Mouse (Mus musculus): ENCODE data around the gene Rapgef3. TPM values are rescaled to one million over a fixed set of nuclear protein-coding genes. Genes with fewer than 3 reads are reported as not detected.

Rapgef3 gene
- total and polyA plus RNA-seq, 3 experiments: 6.6 to 7.4 TPM; not detected in 1

- Histone ChIP-seq H3K4me1 (ENCODE audit: control insufficient read depth in 1 of 2, insufficient read depth in 2 of 2, low read length in 2 of 2) (peaks cover under 1 to 11% of the 10 kb centered on the region in 2 experiments; a peak in 3 of 4 replicates), H3K4me3 (ENCODE audit: control insufficient read depth in 1 of 2, insufficient read depth in 1 of 2, low read depth in 2 of 2, low read length in 2 of 2) (no peak overlapping the region), H3K79me2 (ENCODE audit: control insufficient read depth, insufficient read depth, low read length, poor library complexity) (no peaks in the 10 kb centered on the region), H3K36me3 (ENCODE audit: control insufficient read depth in 1 of 2, insufficient read depth in 2 of 2, low read length in 2 of 2) (peaks cover 0 to 12% of the 10 kb centered on the region in 2 experiments; a peak in 2 of 4 replicates), H3K9me3 (replicated peaks; ENCODE audit: insufficient read depth, low read length) (no peaks in the 10 kb centered on the region), H3K27me3 (ENCODE audit: control insufficient read depth in 1 of 2, insufficient read depth in 2 of 2, low read length in 2 of 2) (peaks cover 13 to 24% of the 10 kb centered on the region in 2 experiments), H3K27ac (ENCODE audit: control insufficient read depth, low read depth, low read length) (no peak overlapping the region), H3K9ac (ENCODE audit: control insufficient read depth, low read depth, low read length, poor library complexity, severe bottlenecking) (no peak overlapping the region)
- no peak for DNase-seq (ENCODE audit: low read depth, low spot score)
- TF ChIP-seq NELFE (IDR thresholded peaks at IDR 0.05; ENCODE audit: low read depth, low read length) (no peak), POLR2AphosphoS5 (IDR thresholded peaks at IDR 0.05; ENCODE audit: borderline replicate concordance, low read depth, low read length) (no peak), ZNF384 (IDR thresholded peaks at IDR 0.05; ENCODE audit: low read depth, low read length) (no peak), KAT2A (conservative IDR thresholded peaks at IDR 0.05; ENCODE audit: low read depth, low read length) (no peak), CHD2 (IDR thresholded peaks at IDR 0.05; ENCODE audit: low read length) (no peak), CHD1 (IDR thresholded peaks at IDR 0.05; ENCODE audit: low read depth, low read length) (no peak)
Measured at GRCm38 (mm10) chr15:97721008-97721701, 46.6 kb downstream of the Rapgef3 start.

DNA sequence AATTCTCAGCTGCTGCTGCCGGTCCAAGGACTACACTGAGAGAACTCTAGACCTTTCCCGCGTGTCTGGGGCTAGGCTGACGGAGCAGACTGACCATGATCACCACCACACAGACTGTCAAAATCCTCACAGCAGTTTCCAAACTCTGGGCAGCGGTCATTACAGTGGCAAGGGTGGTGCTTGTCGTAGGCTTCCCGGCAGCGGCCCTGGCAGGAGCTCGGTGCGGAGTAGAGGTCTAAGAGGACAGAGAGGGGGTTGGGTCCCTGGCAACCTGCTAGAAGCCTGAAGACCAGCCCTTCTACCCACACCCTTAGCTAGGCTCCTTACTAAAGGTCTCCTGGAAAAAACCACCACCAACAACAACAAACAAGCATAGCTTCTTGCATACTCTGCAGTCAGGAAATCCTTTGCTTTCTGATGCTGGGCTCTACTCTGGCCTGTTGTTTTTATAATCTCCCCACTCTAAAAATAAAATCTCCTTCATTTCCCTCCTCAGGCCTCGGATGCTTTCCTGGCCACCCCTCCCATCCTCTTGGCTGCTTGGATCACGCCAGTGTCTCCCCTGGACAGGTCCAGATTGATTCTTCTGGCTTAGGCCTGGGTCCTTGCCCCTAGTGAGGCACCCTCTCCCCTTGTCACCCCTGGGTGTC is 47.6 kb downstream of the Rapgef3 start:
- Histone ChIP-seq H3K36me3 (ENCODE audit: control insufficient read depth in 1 of 2, insufficient read depth in 2 of 2, low read length in 2 of 2) (peaks cover 0 to 20% of the 10 kb centered on the region in 2 experiments; a peak in 2 of 4 replicates), H3K27me3 (ENCODE audit: control insufficient read depth in 1 of 2, insufficient read depth in 2 of 2, low read length in 2 of 2) (peaks cover 10 to 14% of the 10 kb centered on the region in 2 experiments), H3K9ac (ENCODE audit: control insufficient read depth, low read depth, low read length, poor library complexity, severe bottlenecking) (no peak overlapping the region), H3K79me2 (ENCODE audit: control insufficient read depth, insufficient read depth, low read length, poor library complexity) (no peaks in the 10 kb centered on the region), H3K4me3 (ENCODE audit: control insufficient read depth in 1 of 2, insufficient read depth in 1 of 2, low read depth in 2 of 2, low read length in 2 of 2) (no peak overlapping the region), H3K27ac (ENCODE audit: control insufficient read depth, low read depth, low read length) (no peak overlapping the region), H3K4me1 (ENCODE audit: control insufficient read depth in 1 of 2, insufficient read depth in 2 of 2, low read length in 2 of 2) (peaks cover 4 to 19% of the 10 kb centered on the region in 2 experiments; a peak in 3 of 4 replicates), H3K9me3 (replicated peaks; ENCODE audit: insufficient read depth, low read length) (no peaks in the 10 kb centered on the region)
- DNase-seq (ENCODE audit: low read depth, low spot score): no peak
- TF ChIP-seq MAZ (IDR thresholded peaks at IDR 0.05; ENCODE audit: low read depth, low read length) (no peak), HCFC1 (IDR thresholded peaks at IDR 0.05; ENCODE audit: low read depth, low read length) (no peak), NELFE (IDR thresholded peaks at IDR 0.05; ENCODE audit: low read depth, low read length) (no peak)

DNA sequence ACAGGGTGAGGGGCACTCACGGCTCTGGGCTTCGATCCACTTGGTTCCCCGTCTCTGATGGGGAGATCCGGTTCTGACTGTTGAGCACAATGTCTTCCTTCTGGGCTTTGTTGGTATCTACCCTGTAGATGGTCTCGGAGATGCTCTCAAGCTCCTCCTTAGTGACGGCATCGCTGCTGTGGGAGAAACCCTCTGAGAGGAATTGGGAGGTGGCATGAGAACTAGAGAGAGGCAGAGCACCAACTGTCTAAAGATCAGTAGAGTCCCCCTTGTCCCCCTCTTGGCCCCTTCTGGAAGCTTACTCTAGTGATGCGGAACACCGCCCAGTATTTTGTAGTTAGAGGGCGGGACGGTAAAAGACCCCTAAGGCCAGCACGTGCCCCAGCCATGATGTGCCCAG is 48.3 kb downstream of the Rapgef3 start:
- H3K27ac ChIP-seq (ENCODE audit: control insufficient read depth, low read depth, low read length): no peak overlapping the region
- no peak for TF ChIP-seq CHD1 (IDR thresholded peaks at IDR 0.05; ENCODE audit: low read depth, low read length)
- no peak for TF ChIP-seq GABPA (IDR thresholded peaks at IDR 0.05; ENCODE audit: low read depth, low read length)
- no peak overlapping the region for H3K9ac ChIP-seq (ENCODE audit: control insufficient read depth, low read depth, low read length, poor library complexity, severe bottlenecking)
- H3K79me2 ChIP-seq (ENCODE audit: control insufficient read depth, insufficient read depth, low read length, poor library complexity): no peaks in the 10 kb centered on the region
- peaks cover 0 to 24% of the 10 kb centered on the region in 2 experiments; a peak in 2 of 4 replicates for H3K36me3 ChIP-seq (ENCODE audit: control insufficient read depth in 1 of 2, insufficient read depth in 2 of 2, low read length in 2 of 2)
- no peak overlapping the region for H3K4me3 ChIP-seq (ENCODE audit: control insufficient read depth in 1 of 2, insufficient read depth in 1 of 2, low read depth in 2 of 2, low read length in 2 of 2)
- H3K4me1 ChIP-seq (ENCODE audit: control insufficient read depth in 1 of 2, insufficient read depth in 2 of 2, low read length in 2 of 2): peaks cover 7 to 24% of the 10 kb centered on the region in 2 experiments
- no peaks in the 10 kb centered on the region for H3K9me3 ChIP-seq (replicated peaks; ENCODE audit: insufficient read depth, low read length)
- peaks cover 8 to 9% of the 10 kb centered on the region in 2 experiments; a peak in 3 of 4 replicates for H3K27me3 ChIP-seq (ENCODE audit: control insufficient read depth in 1 of 2, insufficient read depth in 2 of 2, low read length in 2 of 2)
- no peak for DNase-seq (ENCODE audit: low read depth, low spot score)

Data from MEL (cell line).